Mouse (Mus musculus): ENCODE measurements around the gene Bhlhb9.

DNA sequence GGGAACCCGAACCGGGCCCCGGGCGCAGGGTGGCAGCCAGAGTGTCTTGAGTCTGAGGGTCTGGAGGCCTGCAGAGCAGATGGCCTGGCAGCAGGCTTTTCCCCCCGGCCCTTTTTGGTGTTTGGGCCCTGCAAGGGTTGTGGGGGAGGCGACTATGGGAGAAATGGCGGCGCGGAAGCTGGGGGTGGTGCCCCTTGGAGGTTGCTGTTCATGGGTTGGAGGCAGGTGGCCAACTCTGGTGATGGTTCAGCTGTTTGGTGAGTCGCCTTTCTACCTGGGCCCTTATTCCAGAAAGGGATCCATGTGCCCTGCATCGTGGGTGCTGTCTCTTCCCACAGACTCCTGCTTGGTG, 88.8 kb downstream of the Bhlhb9 start:
- TF ChIP-seq POLR2A (IDR thresholded peaks at IDR 0.05; ENCODE audit: control insufficient read depth, extremely low read depth, insufficient read depth, low read length, poor library complexity): no peak
- TF ChIP-seq CTCF (IDR thresholded peaks at IDR 0.05; ENCODE audit: borderline replicate concordance, control insufficient read depth, extremely low read depth, insufficient read depth, low read length, poor library complexity): no peak
